Mouse (Mus musculus): ENCODE data around the gene A730009L09Rik. TPM values are rescaled to one million over a fixed set of nuclear protein-coding genes. Genes with fewer than 3 reads are reported as not detected.

The A730009L09Rik gene
- polyA plus RNA-seq, 1 experiment from 2014 or later = not detected

GRCm38 (mm10) chr16:84521975-84522635 lies 7.2 kb downstream of the A730009L09Rik start:
- WGBS = 88% methylated on average over 11 of the region's 11 CpGs
- no peak overlapping the region for H3K4me2 ChIP-seq
- no peaks in the 10 kb centered on the region for H3K9me3 ChIP-seq
- no peak for ATAC-seq (ENCODE audit: low read depth)
- H3K9ac ChIP-seq = no peak overlapping the region
- no peak overlapping the region for H3K4me3 ChIP-seq
- H3K4me1 ChIP-seq (replicated peaks) = no peaks in the 10 kb centered on the region
- H3K27ac ChIP-seq (replicated peaks) = no peak overlapping the region
- H3K36me3 ChIP-seq = no peaks in the 10 kb centered on the region
- H3K27me3 ChIP-seq = no peaks in the 10 kb centered on the region

- no peak overlapping the region for H3K27ac ChIP-seq (replicated peaks)
- no peak for ATAC-seq (ENCODE audit: low read depth)
- H3K4me1 ChIP-seq (replicated peaks) = no peaks in the 10 kb centered on the region
- 82% methylated on average over 5 of the region's 5 CpGs for WGBS
- no peak overlapping the region for H3K9ac ChIP-seq
- H3K4me3 ChIP-seq = no peak overlapping the region
- no peaks in the 10 kb centered on the region for H3K9me3 ChIP-seq
- H3K36me3 ChIP-seq = no peaks in the 10 kb centered on the region
- no peak overlapping the region for H3K4me2 ChIP-seq
- no peaks in the 10 kb centered on the region for H3K27me3 ChIP-seq
These were observed 8.1 kb downstream of the A730009L09Rik start for GRCm38 (mm10) chr16:84523061-84523460.

- Histone ChIP-seq H3K27ac (replicated peaks) (no peak overlapping the region), H3K27me3 (no peaks in the 10 kb centered on the region), H3K9me3 (no peaks in the 10 kb centered on the region), H3K36me3 (no peaks in the 10 kb centered on the region), H3K4me1 (replicated peaks) (no peaks in the 10 kb centered on the region), H3K4me2 (no peak overlapping the region), H3K4me3 (no peak overlapping the region), H3K9ac (no peak overlapping the region)
- no peak for ATAC-seq (ENCODE audit: low read depth)
- WGBS = 66% methylated on average over 11 of the region's 11 CpGs
These were observed 12.5 kb downstream of the A730009L09Rik start for GRCm38 (mm10) chr16:84527375-84527774.

- Histone ChIP-seq H3K4me3 (no peak overlapping the region), H3K27me3 (no peaks in the 10 kb centered on the region), H3K4me1 (replicated peaks) (no peaks in the 10 kb centered on the region), H3K9ac (no peak overlapping the region), H3K36me3 (no peaks in the 10 kb centered on the region), H3K27ac (replicated peaks) (no peak overlapping the region), H3K9me3 (no peaks in the 10 kb centered on the region), H3K4me2 (no peak overlapping the region)
- WGBS = 90% methylated on average over 3 of the region's 3 CpGs
- no peak for ATAC-seq (ENCODE audit: low read depth)
These were observed 17.9 kb downstream of the A730009L09Rik start for GRCm38 (mm10) chr16:84532803-84533202.

- ATAC-seq (ENCODE audit: low read depth) = no peak
- no peak overlapping the region for H3K4me2 ChIP-seq
- H3K27me3 ChIP-seq = no peaks in the 10 kb centered on the region
- H3K27ac ChIP-seq (replicated peaks) = no peak overlapping the region
- WGBS = 89% methylated on average over 4 of the region's 4 CpGs
- no peak overlapping the region for H3K9ac ChIP-seq
- H3K36me3 ChIP-seq = no peaks in the 10 kb centered on the region
- H3K4me1 ChIP-seq (replicated peaks) = no peaks in the 10 kb centered on the region
- H3K4me3 ChIP-seq = no peak overlapping the region
- no peaks in the 10 kb centered on the region for H3K9me3 ChIP-seq
These were observed 31.1 kb downstream of the A730009L09Rik start for GRCm38 (mm10) chr16:84546059-84546458.

- H3K4me3 ChIP-seq = no peak overlapping the region
- WGBS = 50% methylated on average over 9 of the region's 9 CpGs
- H3K4me2 ChIP-seq = no peak overlapping the region
- H3K36me3 ChIP-seq = no peaks in the 10 kb centered on the region
- no peaks in the 10 kb centered on the region for H3K27me3 ChIP-seq
- H3K4me1 ChIP-seq (replicated peaks) = no peaks in the 10 kb centered on the region
- H3K9ac ChIP-seq = no peak overlapping the region
- H3K27ac ChIP-seq (replicated peaks) = no peak overlapping the region
- no peaks in the 10 kb centered on the region for H3K9me3 ChIP-seq
- no peak for ATAC-seq (ENCODE audit: low read depth)
These were observed 34.2 kb downstream of the A730009L09Rik start for GRCm38 (mm10) chr16:84549122-84549521.

- Histone ChIP-seq H3K36me3 (no peaks in the 10 kb centered on the region), H3K27ac (replicated peaks) (no peak overlapping the region), H3K9me3 (no peaks in the 10 kb centered on the region), H3K4me2 (no peak overlapping the region), H3K4me1 (replicated peaks) (no peaks in the 10 kb centered on the region), H3K4me3 (no peak overlapping the region), H3K9ac (no peak overlapping the region), H3K27me3 (no peaks in the 10 kb centered on the region)
- 79% methylated on average over 5 of the region's 5 CpGs for WGBS
- ATAC-seq (ENCODE audit: low read depth) = no peak
These were observed 35.5 kb downstream of the A730009L09Rik start for GRCm38 (mm10) chr16:84550445-84550844.

- WGBS = 86% methylated on average over 13 of the region's 13 CpGs
- peaks cover 12% of the 10 kb centered on the region; the same call in 1 of the 2 replicates for H3K4me1 ChIP-seq (replicated peaks)
- no peaks in the 10 kb centered on the region for H3K9me3 ChIP-seq
- H3K27ac ChIP-seq (replicated peaks) = no peak overlapping the region
- no peak for ATAC-seq (ENCODE audit: low read depth)
- no peak overlapping the region for H3K4me3 ChIP-seq
- H3K9ac ChIP-seq = no peak overlapping the region
- no peaks in the 10 kb centered on the region for H3K36me3 ChIP-seq
- no peaks in the 10 kb centered on the region for H3K27me3 ChIP-seq
- no peak overlapping the region for H3K4me2 ChIP-seq
These were observed 39.1 kb downstream of the A730009L09Rik start for GRCm38 (mm10) chr16:84553981-84554380.

- no peaks in the 10 kb centered on the region for H3K27me3 ChIP-seq
- H3K9me3 ChIP-seq = no peaks in the 10 kb centered on the region
- H3K9ac ChIP-seq = peak overlapping the region; percentile 39
- ATAC-seq (ENCODE audit: low read depth) = peak; percentile 78
- H3K27ac ChIP-seq (replicated peaks) = peak overlapping the region; percentile 42
- H3K36me3 ChIP-seq = no peaks in the 10 kb centered on the region
- WGBS = 56% methylated on average over 20 of the region's 20 CpGs
- H3K4me2 ChIP-seq = peak overlapping the region; percentile 38
- 0 out of 2 replicates have a peak overlapping the region, but pooled peaks have one; percentile 8 for H3K4me3 ChIP-seq
- H3K4me1 ChIP-seq (replicated peaks) = peaks cover 14% of the 10 kb centered on the region; the same call in 1 of the 2 replicates
These were observed 43.4 kb downstream of the A730009L09Rik start for GRCm38 (mm10) chr16:84558113-84558917.

- H3K36me3 ChIP-seq = no peaks in the 10 kb centered on the region
- peak overlapping the region; percentile 30; the same call in 1 of the 2 replicates for H3K4me2 ChIP-seq
- H3K27ac ChIP-seq (replicated peaks) = no peak overlapping the region
- 23% methylated on average over 9 of the region's 9 CpGs for WGBS
- 0 out of 2 replicates have a peak overlapping the region, but pooled peaks have one; percentile 22 for H3K9ac ChIP-seq
- H3K9me3 ChIP-seq = no peaks in the 10 kb centered on the region
- H3K4me3 ChIP-seq = no peak overlapping the region
- ATAC-seq (ENCODE audit: low read depth) = no peak
- H3K27me3 ChIP-seq = no peaks in the 10 kb centered on the region
- H3K4me1 ChIP-seq (replicated peaks) = peaks cover 14% of the 10 kb centered on the region; the same call in 1 of the 2 replicates
These were observed 44.8 kb downstream of the A730009L09Rik start for GRCm38 (mm10) chr16:84559569-84560278.

- Histone ChIP-seq H3K27me3 (no peaks in the 10 kb centered on the region), H3K4me3 (no peak overlapping the region), H3K9ac (no peak overlapping the region), H3K4me2 (peak overlapping the region; percentile 30; the same call in 1 of the 2 replicates), H3K27ac (replicated peaks) (no peak overlapping the region), H3K4me1 (replicated peaks) (peaks cover 14% of the 10 kb centered on the region; the same call in 1 of the 2 replicates), H3K9me3 (no peaks in the 10 kb centered on the region), H3K36me3 (no peaks in the 10 kb centered on the region)
- 48% methylated on average over 7 of the region's 7 CpGs for WGBS
- ATAC-seq (ENCODE audit: low read depth) = no peak
These were observed 45.3 kb downstream of the A730009L09Rik start for GRCm38 (mm10) chr16:84560279-84560602.
